Mouse (Mus musculus): ENCODE data around the gene Slc8a3.
"Not testable (repeated sequence)": the region's sequence is repeated elsewhere in the genome, so short reads cannot be mapped to it uniquely, and the experiment has no call there.

The Slc8a3 gene

DNA sequence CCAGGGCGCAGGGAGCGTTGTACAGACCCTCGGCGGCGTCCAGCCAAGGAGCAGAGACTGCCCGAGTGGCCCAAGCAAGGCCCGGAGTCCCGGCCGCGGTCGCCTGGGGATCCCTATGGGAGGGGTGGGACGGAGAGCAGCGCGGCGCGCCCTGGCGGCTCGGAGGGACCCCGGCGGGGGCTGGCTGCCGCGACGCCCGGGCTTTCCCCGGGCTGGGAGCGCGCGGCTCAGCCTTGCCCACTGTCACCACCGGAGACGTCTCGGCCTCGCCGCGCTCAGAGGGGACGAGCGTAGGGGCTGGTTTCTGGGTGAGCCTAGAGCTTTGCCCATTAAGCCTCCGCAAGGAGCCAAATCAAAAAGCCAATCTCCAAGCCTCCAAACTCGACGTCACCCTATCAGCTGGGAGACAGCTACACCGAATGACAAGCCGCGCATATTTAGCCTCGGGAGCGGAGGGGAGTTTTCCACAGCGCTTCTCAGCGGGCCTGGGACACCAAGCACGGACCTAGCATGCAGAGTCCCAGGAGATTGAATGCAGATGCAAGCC lies at the start of gene Slc8a3:
Gene Slc8a3 (minus strand): TSS at position 306 of the 547 bp plus-strand sequence.
- peak; percentile 34 to 78 for DNase-seq (ENCODE audit: inconsistent age in 2 of 2, low spot score in 1 of 2)

DNA sequence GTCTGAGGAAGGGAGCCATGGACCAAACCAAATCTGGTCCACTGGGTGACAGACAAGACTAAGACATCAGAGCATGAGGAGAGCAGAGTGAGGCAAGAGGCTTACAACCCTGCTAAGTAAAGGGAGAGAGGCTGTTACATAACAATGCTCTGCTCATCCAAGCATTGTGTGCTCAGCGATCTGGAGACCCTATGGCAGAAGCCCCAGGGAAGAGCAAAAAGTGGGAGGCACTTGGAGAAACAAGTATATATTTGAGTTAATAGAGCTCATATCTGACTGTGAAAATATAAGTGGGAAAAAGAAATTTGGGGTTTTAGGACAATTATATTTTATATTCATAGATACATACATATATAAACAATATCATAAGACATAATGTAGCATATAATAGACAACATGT lies 46.4 kb upstream of the Slc8a3 start, which contains the start of gene Gm4787:
Gene Gm4787 (minus strand): TSS at position 101 of the 400 bp plus-strand sequence.
- not testable (repeated sequence) for DNase-seq (ENCODE audit: inconsistent age in 2 of 2, low spot score in 1 of 2)

DNA sequence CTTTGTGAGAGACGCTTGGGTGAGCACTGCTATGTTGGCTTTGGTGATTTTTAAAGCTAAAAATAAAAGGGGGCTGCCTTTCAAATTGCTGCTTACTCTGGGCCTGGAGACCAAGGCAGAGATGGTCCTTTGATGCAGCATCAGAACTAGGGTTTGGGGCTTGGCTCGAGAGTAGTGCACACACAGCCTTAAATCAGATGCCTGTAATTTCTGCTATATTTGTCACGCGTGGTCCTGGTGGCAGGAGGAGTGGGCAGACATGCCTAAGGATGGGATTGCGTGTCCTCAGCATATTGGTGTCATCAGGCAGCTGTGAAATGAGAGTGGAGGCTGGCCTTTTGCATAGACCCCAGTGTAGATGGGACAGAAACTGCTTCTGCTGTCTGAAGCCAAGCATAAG lies 861 bp upstream of the Slc8a3 start:
- DNase-seq (ENCODE audit: inconsistent age in 2 of 2, low spot score in 1 of 2) = no peak

DNA sequence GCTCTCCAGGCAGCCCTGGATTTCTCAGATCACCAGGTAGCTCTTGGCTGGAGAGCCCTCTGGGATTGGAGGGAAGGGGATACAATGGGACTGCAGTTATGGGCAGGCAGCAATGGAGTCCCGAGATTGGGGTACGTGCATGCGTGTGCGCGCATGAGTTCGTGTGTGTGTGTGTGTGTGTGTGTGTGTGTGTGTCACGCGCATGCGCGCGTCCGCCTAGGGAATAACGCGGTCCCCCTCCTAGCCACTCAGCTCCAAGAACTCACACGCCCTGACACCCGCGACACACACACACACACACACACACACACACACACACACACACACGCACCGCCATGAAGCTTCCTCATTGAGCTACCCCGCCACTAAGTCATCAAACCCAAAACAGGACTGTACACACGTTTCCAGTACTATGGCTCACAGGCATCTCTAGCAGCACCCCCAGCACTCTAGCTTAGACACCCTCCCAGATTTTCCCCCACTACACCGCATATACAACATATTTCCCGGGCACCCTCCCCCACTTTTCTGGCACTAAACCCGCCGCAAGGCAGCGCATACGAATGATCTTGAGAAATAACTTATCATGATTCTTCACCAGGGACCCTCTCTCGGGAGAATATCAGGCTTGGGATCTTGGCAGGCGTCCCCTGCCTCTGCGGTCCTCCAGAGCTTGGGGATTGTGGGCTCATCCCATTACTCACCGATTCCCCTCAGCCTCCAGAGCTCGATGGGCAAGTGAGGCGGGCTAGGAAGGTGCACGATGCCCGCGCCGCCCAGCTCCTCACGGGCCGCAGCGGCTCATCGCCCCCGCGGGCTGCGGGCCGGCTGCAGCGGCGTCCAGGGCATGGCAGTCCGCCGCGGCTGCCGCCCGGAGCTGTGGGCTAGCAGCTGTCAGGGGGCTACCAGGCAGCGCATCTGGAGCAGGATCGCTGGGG lies 774 bp downstream of the Slc8a3 start:
- DNase-seq (ENCODE audit: inconsistent age in 2 of 2, low spot score in 1 of 2) = peak; percentile 24 to 67

DNA sequence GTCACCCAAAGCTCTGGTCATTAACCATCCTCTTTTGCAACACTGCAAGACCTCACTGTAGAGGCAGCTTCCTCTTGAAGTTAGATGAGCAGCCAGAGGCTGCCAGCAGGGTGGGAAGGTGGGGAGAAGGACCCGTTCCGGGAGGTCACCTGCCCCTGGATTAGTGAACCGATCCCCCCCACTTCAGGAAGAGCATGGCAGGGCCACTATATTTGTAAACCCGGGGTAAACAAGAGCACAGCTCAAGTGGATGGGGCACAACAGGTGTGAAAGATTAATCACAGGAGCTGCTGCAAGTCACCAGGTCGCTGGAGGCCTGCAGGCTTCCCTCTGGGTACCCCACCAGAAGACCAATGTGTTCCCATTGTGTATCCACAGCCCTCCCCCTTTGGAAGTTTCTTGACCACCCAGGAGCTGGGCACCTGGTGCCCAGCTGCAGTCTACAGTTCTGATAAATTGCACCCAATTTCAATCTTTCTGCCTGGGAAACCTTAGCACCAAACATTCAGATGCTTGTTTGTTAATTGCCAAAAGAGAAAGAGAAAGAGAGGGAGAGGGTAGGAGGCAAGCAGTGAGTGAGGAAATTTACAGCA lies 1.8 kb downstream of the Slc8a3 start:
- DNase-seq (ENCODE audit: inconsistent age in 2 of 2, low spot score in 1 of 2) = no peak

DNA sequence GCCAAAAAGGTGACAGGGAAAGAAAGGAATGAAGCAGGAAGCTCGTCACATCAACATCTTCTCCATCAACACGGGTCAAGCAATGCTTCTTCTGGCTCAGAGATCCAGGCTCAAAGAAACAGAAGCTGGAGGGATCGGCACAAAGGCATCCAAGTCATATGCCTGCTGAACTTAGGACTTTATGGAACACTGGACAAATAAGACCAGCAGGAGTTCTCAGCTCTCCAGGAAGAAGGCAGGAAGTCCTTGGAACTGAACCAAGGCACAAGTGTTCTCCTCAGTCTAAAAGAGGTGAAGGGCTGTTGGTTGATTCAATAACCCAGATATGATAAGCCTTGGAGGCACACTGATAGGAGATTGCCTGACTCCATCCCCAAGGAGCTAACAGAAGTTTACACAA lies 8.0 kb downstream of the Slc8a3 start:
- DNase-seq (ENCODE audit: inconsistent age in 2 of 2, low spot score in 1 of 2) = no peak

DNA sequence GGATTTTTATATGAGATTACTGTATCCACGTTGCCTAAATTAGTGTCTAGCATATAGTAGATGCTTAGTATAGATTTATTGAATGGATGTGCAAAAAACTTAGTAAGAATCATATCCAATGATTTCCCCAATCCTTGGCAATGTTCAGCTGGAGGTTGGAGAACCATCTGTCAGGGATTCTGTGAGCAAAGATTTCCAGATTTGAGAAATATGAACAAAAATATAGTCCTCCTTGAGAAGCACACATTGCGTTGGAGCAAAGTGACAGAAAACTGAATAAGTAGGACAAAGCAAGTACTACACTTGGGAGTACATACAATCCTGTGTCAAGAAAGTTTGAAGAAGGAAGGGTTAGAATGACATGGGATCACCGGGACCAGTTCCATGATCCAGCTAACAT lies 8.9 kb downstream of the Slc8a3 start:
- DNase-seq (ENCODE audit: inconsistent age in 2 of 2, low spot score in 1 of 2) = no peak

DNA sequence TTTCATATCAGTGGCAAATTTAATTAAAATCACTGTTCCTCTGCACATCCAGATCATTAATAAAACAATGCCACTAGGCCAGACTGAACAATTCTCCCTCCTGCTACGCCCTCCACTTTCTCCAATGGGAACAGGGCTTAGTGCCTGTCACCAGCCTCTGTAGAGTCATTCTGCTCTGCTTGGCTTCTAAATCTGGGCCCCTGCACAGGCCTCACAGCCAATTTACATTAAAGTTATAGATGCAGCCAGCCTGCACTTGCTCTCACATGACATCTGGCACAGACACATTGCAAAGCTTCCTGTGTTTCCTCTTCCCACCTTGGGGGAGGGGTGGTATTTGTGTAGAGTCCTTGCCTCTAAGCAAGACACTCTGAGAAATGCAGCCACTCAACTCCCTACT lies 12.0 kb downstream of the Slc8a3 start:
- peak in 1 of 2 experiments; percentile 19 for DNase-seq (ENCODE audit: inconsistent age in 2 of 2, low spot score in 1 of 2)

DNA sequence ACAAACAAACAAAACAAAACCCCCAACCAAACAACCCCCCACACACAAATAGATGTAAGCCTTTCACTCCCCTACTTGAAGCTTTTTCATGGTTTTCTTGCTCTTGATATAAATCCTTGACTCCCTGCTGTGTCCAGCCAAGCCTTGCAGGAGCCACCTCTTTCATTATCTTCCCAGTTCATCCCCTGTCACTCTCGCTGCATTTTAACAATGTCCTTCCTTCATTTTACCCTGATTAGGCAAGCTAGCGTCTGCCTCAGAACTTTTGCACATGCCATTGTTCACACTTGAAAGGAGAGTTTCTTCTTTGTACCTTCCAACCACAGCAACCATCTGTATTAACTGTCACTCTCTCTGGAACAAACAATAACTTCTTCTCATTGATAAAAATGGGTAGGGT lies 15.2 kb downstream of the Slc8a3 start:
- no peak for DNase-seq (ENCODE audit: inconsistent age in 2 of 2, low spot score in 1 of 2)

DNA sequence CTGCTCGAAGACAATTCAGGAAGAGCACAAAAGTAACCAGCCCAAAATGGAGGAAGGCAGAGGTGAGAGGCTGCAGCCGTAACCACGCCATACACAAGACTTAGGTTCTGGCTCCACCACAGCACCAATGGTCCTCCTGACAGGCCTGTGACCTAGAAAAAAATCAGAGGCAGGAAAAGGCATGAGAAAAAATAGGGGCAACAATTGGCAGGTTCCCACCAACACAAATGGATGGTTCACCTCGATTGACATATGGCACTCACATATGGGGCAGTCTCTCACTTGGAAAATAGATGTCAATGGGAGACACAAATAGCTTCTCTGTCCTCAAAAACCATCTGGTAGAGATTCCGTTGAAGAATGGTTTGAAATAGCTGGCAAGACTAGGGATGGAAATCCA lies 17.0 kb downstream of the Slc8a3 start:
- DNase-seq (ENCODE audit: inconsistent age in 2 of 2, low spot score in 1 of 2) = no peak

DNA sequence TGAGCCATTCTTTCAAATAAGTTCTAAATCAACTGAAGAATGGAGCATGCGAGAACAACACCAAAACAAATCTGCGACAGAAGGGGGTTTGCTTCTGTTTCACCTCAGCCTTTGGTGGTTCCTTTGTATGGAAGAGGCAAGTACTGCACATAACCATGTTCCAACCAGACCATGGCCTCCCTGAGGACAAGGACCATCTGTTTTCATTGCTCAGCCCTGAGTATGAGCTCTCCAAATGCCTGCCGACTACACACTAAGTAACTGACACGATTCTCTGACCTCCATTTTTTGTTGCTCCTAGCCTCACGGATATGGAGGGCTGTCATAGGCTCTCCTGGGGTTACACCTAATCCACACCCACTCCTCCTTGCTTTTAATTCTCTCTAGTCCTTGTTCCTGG lies 29.4 kb downstream of the Slc8a3 start:
- no peak for DNase-seq (ENCODE audit: inconsistent age in 2 of 2, low spot score in 1 of 2)

DNA sequence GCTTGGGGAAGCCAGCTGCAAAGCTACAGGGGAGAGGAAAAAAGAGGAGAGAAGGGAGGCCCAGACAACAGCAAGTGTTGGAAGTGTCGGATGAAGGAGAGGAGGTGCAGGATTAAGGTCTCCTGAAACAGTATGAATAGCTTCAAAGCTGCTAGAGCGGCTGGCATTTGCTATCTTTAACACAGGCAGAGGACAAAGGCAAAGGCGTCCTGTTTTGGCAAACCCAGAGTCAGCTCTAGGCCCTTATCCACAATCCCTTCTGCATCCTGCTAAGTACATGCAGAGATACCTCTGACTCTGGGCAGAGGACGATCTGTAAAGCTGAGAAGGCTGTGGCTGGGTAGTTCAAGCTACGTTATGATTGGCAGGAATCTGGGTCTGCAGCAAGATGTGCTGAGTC lies 38.4 kb downstream of the Slc8a3 start:
- DNase-seq (ENCODE audit: inconsistent age in 2 of 2, low spot score in 1 of 2) = no peak

DNA sequence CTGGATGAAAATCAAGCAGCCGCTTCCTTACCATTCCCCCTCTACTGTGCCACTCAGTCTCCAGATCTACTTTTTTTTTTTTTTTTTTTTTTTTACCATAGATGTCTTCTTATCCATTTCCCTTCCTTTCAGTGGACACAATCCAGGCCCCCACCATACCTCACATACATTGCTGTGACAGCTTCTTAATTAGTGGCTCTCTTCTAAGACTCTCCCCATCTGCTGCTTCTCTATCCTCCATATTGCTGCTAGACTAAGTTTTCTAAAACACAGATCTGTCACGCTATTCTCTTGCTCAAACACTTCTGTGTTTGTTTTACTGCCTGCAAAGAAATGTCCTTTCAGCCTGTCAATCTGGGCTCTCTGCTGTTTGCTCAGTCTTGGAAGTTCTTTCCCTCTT lies 54.9 kb downstream of the Slc8a3 start:
- no peak for DNase-seq (ENCODE audit: inconsistent age in 2 of 2, low spot score in 1 of 2)

DNA sequence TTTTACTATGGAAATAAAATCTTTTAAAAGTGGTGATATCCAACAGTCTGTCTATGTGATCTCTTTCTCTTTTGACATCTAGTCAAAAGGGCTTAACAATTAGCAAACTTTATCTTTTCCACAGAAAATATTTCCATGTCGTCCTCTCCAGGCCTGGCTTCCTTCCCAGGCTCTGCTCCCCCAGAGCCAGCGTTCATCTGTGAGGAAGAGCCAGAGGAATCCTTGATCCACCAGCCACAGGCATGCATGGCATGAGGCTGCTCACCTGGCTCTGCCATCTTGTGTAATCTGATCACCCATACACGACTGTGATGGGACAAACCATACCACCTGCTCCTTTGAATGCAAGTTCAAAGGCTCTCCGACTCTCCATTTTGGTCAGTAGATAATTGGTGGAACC lies 58.4 kb downstream of the Slc8a3 start:
- DNase-seq (ENCODE audit: inconsistent age in 2 of 2, low spot score in 1 of 2) = no peak

DNA sequence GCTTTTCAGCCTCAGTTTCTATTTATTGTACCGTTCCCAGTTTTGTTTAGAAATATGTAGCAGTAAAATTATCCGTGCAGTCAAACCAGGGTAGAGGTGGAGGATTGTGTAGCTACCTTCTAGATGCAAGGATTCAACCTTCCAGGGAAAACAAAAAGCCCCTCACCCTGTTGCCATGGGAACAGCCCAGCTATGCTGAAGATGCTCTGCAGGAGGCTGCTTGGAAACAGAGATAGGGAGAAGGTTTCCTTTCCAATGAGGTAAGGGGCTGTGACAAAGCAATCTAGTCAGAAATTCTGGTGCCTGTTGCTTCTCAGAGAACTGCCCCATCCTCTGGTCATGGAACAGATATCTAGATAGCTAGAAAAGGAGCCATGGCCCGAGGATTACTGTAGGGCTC lies 59.6 kb downstream of the Slc8a3 start:
- no peak for DNase-seq (ENCODE audit: inconsistent age in 2 of 2, low spot score in 1 of 2)

DNA sequence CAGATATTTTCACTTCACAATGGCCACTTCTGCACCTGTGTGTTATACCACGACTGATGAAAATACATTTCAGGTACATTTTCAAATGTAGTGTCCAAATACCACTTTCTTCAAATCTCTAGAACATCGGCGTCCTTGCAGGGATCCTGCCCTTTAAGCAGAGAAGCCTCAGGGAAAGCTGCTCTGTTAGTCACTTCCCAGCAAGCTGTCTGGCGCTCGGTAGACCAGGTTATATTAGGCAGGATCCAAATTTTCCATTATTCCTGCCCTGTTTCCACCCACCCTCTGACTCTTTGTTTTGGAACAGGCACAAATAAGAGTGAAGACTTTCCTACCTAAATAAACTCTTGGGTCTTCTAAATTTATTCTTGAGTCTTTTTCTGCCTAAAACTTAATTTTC lies 63.7 kb downstream of the Slc8a3 start:
- no peak for DNase-seq (ENCODE audit: inconsistent age in 2 of 2, low spot score in 1 of 2)

DNA sequence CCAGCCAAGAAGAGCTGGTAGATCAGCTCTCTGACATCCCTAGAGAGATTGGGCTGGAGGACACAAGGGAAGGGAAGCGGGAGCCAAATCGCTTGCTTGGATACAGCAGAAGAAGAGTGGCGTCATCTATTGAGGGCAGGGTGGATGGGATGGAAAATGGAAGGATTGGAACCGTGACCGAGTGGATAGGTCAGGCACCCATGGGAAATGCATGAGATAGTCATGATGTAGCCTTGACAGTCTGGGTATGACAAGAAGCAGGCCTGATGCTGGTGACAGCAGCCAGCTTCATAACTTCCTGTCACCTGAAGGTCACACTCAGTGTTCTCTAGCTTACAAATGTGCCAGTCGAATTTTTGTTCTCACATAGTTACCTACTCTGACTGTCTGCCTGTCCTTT lies 70.2 kb downstream of the Slc8a3 start:
- no peak for DNase-seq (ENCODE audit: inconsistent age in 2 of 2, low spot score in 1 of 2)

DNA sequence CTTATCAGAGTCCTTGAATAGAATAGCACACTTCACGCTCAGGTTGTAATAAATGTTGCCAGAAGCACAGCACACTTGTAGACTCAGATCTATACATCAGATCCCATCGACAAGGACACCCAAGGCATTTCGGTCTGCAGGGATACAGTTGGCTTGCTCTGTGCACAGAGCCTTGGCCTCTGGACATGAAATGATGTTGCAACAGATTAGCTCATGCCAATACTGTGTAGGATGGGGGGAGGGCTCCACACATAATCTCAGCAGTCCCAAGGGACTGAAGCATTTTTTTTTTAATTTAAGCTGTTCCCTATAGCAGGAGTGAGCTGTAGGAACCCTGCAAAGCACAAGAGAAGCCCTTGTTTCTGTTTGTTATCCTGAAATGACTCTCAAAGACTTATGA lies 74.8 kb downstream of the Slc8a3 start:
- peak; percentile 18 to 68 for DNase-seq (ENCODE audit: inconsistent age in 2 of 2, low spot score in 1 of 2)

DNA sequence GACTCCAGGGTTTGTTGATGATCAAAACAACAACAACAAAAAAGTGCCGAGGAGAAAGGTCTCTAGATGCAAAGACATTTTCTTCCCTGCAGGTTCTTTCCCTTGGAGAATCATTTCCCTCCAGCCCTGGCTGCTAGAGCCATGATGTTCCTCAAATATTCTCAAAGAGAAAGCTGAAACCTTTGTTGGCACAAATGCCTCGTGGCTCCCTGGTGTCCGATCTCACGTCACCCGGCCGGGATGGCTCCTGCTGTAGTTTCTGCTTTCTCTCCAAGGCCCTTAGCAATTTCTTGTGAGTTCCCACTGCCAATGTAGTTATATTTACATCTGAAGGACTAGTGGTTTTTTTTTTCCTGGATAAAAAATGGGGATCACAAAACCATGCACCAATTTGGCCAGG lies 87.6 kb downstream of the Slc8a3 start:
- DNase-seq (ENCODE audit: inconsistent age in 2 of 2, low spot score in 1 of 2) = no peak

DNA sequence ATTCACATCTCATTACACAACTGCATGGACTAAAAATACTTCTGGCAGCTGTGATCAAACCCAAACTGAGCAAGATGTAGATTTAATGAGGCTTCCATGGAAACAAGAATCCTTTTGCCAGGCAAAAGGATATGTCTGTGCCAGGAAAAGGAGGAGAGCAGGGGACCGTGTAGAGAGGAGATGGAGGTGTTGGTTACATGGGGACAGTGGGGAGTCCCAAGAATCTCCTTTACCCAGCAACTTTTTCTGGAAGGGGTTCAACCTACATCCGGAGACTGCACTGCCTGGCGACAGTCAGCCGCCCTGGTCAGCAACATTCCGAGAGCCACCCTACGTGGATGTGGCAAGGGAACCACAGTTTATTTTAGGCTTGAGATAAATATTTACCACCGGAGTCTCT lies 88.0 kb downstream of the Slc8a3 start:
- no peak for DNase-seq (ENCODE audit: inconsistent age in 2 of 2, low spot score in 1 of 2)

DNA sequence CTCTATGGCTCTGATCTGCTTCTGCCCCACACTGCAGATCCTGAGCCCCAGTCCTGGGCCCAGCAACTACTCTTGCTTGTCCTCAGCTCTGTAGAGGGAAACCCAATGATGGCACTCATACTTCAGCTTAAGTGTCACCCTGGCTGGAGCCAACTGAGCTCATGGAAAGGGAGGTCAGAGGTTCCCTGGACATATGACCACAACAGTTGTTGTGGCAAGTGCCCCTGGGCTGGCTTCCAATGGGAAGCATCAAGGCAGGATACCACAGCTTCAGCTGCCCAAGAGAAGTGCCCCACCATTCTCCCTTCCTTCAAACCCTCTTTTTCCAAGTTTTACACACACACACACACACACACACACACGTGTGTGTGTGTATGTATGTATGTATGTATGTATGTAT lies 88.5 kb downstream of the Slc8a3 start:
- no peak for DNase-seq (ENCODE audit: inconsistent age in 2 of 2, low spot score in 1 of 2)

DNA sequence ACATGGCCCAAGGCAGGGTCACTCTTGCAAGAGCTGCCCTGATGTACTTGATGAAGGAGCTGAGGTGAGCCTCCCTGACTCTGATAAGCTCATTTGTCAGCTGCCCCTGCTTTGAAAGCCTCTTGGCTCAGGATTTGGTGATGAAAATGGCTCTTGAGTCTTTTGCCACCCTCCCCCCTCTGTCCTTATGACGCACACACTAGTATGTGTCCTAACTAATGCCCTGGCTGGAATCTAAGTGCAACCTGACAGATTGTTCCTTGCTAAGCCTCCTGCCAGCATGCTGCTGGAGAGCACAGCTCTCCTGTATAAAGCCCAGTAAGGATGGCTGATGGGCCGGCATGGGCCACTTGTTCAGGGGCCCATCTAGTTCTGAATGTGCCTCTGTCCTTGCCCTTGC lies 91.3 kb downstream of the Slc8a3 start:
- peak; percentile 12 to 64 for DNase-seq (ENCODE audit: inconsistent age in 2 of 2, low spot score in 1 of 2)

Measured in adrenal gland, adult (tissue).